Mouse (Mus musculus): Measurements from ENCODE around the gene Borcs6. TPM values are rescaled to one million over a fixed set of nuclear protein-coding genes. Genes with fewer than 3 reads are reported as not detected.

Borcs6 gene
- polyA plus RNA-seq, 2 experiments, result 12.3 to 15.2 TPM

DNA sequence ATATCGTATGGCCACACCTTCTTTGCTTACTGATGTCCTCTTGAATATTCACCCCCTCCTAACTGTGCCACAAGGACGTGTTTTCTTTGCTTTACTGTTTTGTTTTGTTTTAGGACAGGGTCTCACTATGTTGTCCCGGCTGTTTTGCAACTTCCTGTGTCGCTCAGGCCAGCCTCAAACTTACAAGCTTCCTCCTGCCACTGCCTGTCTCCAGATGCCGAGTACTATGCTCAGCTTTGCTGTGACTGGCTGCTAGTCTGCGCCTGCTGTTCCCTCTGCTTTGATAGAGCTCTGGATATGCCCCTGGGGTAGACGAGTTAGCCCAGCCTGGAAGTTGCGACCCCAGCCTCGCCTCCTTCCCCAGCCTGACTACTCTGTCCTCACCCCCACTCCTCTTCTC, 26.0 kb upstream of the Borcs6 start:
- TF ChIP-seq POLR2A (IDR thresholded peaks at IDR 0.05; ENCODE audit: borderline replicate concordance, extremely low read depth, insufficient read depth, insufficient read length), result no peak
- Histone ChIP-seq H3K4me3 (replicated peaks; ENCODE audit: low read length) (no peak overlapping the region), H3K27me3 (ENCODE audit: control insufficient read depth, insufficient read depth, low read length) (no peaks in the 10 kb centered on the region), H3K9ac (ENCODE audit: low read depth, low read length, severe bottlenecking) (no peak overlapping the region), H3K27ac (replicated peaks; ENCODE audit: low read depth, low read length) (no peak overlapping the region), H3K4me2 (replicated peaks; ENCODE audit: low read depth, low read length, severe bottlenecking) (no peak overlapping the region), H3K9me3 (ENCODE audit: control insufficient read depth, low read length) (no peaks in the 10 kb centered on the region), H3K4me1 (ENCODE audit: control insufficient read depth, insufficient read depth, low read length) (peaks cover 14% of the 10 kb centered on the region), H3K36me3 (ENCODE audit: control insufficient read depth, insufficient read depth, low read length) (peaks cover 77% of the 10 kb centered on the region)
- DNase-seq (ENCODE audit: low spot score) (no peak), ATAC-seq (ENCODE audit: low FRiP score, low read depth) (no peak)
- WGBS, result 70% methylated on average over 9 of the region's 9 CpGs

GRCm38 (mm10) chr11:69034585-69034984, 24.9 kb upstream of the Borcs6 start:
- H3K9me3 ChIP-seq (ENCODE audit: control insufficient read depth, low read length), result no peaks in the 10 kb centered on the region
- H3K4me3 ChIP-seq (replicated peaks; ENCODE audit: low read length), result no peak overlapping the region
- peaks cover 23% of the 10 kb centered on the region for H3K4me1 ChIP-seq (ENCODE audit: control insufficient read depth, insufficient read depth, low read length)
- no peak overlapping the region for H3K4me2 ChIP-seq (replicated peaks; ENCODE audit: low read depth, low read length, severe bottlenecking)
- H3K9ac ChIP-seq (ENCODE audit: low read depth, low read length, severe bottlenecking), result no peak overlapping the region
- TF ChIP-seq POLR2A (IDR thresholded peaks at IDR 0.05; ENCODE audit: borderline replicate concordance, extremely low read depth, insufficient read depth, insufficient read length), result no peak
- ATAC-seq (ENCODE audit: low FRiP score, low read depth) (no peak), DNase-seq (ENCODE audit: low spot score) (no peak)
- H3K36me3 ChIP-seq (ENCODE audit: control insufficient read depth, insufficient read depth, low read length), result peaks cover 66% of the 10 kb centered on the region
- H3K27me3 ChIP-seq (ENCODE audit: control insufficient read depth, insufficient read depth, low read length), result no peaks in the 10 kb centered on the region
- no peak overlapping the region for H3K27ac ChIP-seq (replicated peaks; ENCODE audit: low read depth, low read length)
- WGBS, result 90% methylated on average over 3 of the region's 3 CpGs

DNA sequence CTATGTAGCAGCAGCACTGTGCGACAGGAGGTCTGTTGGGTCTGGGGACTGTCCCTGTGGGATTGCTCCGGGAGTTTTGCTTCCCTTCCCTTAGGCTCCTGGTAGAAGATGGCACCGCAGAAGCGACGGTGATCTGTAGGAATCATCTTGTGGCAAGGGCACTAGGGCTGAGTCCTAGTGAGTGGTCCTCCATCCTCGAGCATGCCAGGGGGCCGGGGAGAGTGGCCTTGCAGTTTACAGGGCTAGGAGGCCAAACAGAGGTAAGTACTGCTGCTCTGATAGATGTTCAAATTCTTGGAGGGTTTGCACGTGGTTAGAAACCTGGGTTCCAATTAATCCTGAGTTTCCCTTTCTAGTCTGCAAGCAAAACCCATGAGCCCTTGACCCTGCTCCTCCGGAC, 24.1 kb upstream of the Borcs6 start:
- ATAC-seq (ENCODE audit: low FRiP score, low read depth) (no peak), DNase-seq (ENCODE audit: low spot score) (no peak)
- Histone ChIP-seq H3K9me3 (ENCODE audit: control insufficient read depth, low read length) (no peaks in the 10 kb centered on the region), H3K4me3 (replicated peaks; ENCODE audit: low read length) (0 out of 2 replicates have a peak overlapping the region, but pooled peaks have one; percentile 64), H3K4me2 (replicated peaks; ENCODE audit: low read depth, low read length, severe bottlenecking) (no peak overlapping the region; the same call in 1 of the 2 replicates), H3K36me3 (ENCODE audit: control insufficient read depth, insufficient read depth, low read length) (peaks cover 58% of the 10 kb centered on the region), H3K9ac (ENCODE audit: low read depth, low read length, severe bottlenecking) (no peak overlapping the region), H3K4me1 (ENCODE audit: control insufficient read depth, insufficient read depth, low read length) (peaks cover 23% of the 10 kb centered on the region), H3K27ac (replicated peaks; ENCODE audit: low read depth, low read length) (peak overlapping the region; percentile 44), H3K27me3 (ENCODE audit: control insufficient read depth, insufficient read depth, low read length) (no peaks in the 10 kb centered on the region)
- no peak for TF ChIP-seq POLR2A (IDR thresholded peaks at IDR 0.05; ENCODE audit: borderline replicate concordance, extremely low read depth, insufficient read depth, insufficient read length)
- WGBS, result 86% methylated on average over 9 of the region's 9 CpGs

- WGBS, result 11% methylated on average over 8 of the region's 8 CpGs
- Histone ChIP-seq H3K9me3 (ENCODE audit: control insufficient read depth, low read length) (no peaks in the 10 kb centered on the region), H3K27me3 (ENCODE audit: control insufficient read depth, insufficient read depth, low read length) (no peaks in the 10 kb centered on the region), H3K9ac (ENCODE audit: low read depth, low read length, severe bottlenecking) (no peak overlapping the region), H3K4me3 (replicated peaks; ENCODE audit: low read length) (peak overlapping the region; percentile 64; the same call in 1 of the 2 replicates), H3K4me1 (ENCODE audit: control insufficient read depth, insufficient read depth, low read length) (peaks cover 23% of the 10 kb centered on the region), H3K4me2 (replicated peaks; ENCODE audit: low read depth, low read length, severe bottlenecking) (no peak overlapping the region; the same call in none of the 2 replicates), H3K36me3 (ENCODE audit: control insufficient read depth, insufficient read depth, low read length) (peaks cover 54% of the 10 kb centered on the region), H3K27ac (replicated peaks; ENCODE audit: low read depth, low read length) (peak overlapping the region; percentile 44)
- TF ChIP-seq POLR2A (IDR thresholded peaks at IDR 0.05; ENCODE audit: borderline replicate concordance, extremely low read depth, insufficient read depth, insufficient read length), result no peak
- ATAC-seq (ENCODE audit: low FRiP score, low read depth), result no peak
- peak; percentile 81 for DNase-seq (ENCODE audit: low spot score)
Measured at GRCm38 (mm10) chr11:69035849-69036248, 23.7 kb upstream of the Borcs6 start.

DNA sequence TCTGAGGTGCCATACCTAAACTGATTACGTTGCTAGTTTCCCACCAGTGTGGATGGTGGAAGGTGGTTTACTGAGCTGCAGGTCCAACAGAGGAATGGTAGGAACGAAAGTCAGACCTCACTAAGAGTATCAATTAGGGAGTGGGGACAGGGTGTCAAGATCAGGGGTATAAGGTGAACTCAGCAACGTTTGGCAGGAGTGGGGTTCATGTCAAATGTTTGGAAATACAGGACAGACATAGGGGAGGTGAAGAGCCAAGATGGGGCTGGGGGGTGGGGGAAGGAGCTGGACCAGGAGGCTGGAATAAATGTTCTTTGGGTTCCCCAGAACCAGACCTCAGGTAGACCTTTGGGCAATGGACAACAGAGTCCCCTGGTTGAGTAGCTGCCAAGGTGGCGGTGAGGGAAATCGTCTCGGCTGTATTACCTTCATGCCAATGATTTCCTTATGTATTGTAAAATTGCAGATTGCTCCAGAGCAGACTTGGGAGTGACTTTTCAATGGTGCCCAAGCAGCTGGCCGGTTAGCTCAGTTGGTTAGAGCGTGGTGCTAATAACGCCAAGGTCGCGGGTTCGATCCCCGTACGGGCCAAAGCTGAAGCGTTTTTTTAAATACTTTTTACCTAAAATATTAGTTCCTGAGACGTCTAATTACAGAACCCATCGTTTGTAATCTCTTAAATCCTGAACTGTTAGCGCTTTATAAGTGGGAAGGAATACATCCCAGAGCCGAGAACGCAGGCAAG, 22.9 kb upstream of the Borcs6 start:
- H3K27me3 ChIP-seq (ENCODE audit: control insufficient read depth, insufficient read depth, low read length), result no peaks in the 10 kb centered on the region
- H3K9ac ChIP-seq (ENCODE audit: low read depth, low read length, severe bottlenecking), result peak overlapping the region; percentile 74
- 8% methylated on average over 20 of the region's 20 CpGs for WGBS
- H3K4me2 ChIP-seq (replicated peaks; ENCODE audit: low read depth, low read length, severe bottlenecking), result peak overlapping the region; percentile 50
- peaks cover 23% of the 10 kb centered on the region for H3K4me1 ChIP-seq (ENCODE audit: control insufficient read depth, insufficient read depth, low read length)
- peak overlapping the region; percentile 64 for H3K4me3 ChIP-seq (replicated peaks; ENCODE audit: low read length)
- H3K36me3 ChIP-seq (ENCODE audit: control insufficient read depth, insufficient read depth, low read length), result peaks cover 46% of the 10 kb centered on the region
- DNase-seq (ENCODE audit: low spot score), result peak; percentile 91
- no peak for TF ChIP-seq POLR2A (IDR thresholded peaks at IDR 0.05; ENCODE audit: borderline replicate concordance, extremely low read depth, insufficient read depth, insufficient read length)
- no peaks in the 10 kb centered on the region for H3K9me3 ChIP-seq (ENCODE audit: control insufficient read depth, low read length)
- ATAC-seq (ENCODE audit: low FRiP score, low read depth), result no peak
- H3K27ac ChIP-seq (replicated peaks; ENCODE audit: low read depth, low read length), result peak overlapping the region; percentile 81

All from limb, embryonic 14.5 days (tissue).